Mouse (Mus musculus) liver, embryonic 15.5 days (tissue): ENCODE measurements around the gene Nodal. TPM values are rescaled to one million over a fixed set of nuclear protein-coding genes. Genes with fewer than 3 reads are reported as not detected.

Source experiments
- ATAC-seq: fragments of 200-750 bp; cut with Nextera tagmentation; 2 replicates; pipeline ENCODE4 v1.8.0; 2017; ENCODE audit warnings: moderate number of reproducible peaks, mild to moderate bottlenecking, moderate library complexity; ENCODE audit not compliant: insufficient read depth
- H3K27ac ChIP-seq: fragments of 300-500 bp; sonication (generic); replicated peaks from 2 replicates; pipeline ENCODE4 v1.5.1; 2015; ENCODE audit warnings: mild to moderate bottlenecking, inconsistent platforms
- H3K27me3 ChIP-seq: fragments of 300-500 bp; sonication (generic); 2 replicates; pipeline ENCODE4 v1.6.1; 2015; ENCODE audit warnings: mild to moderate bottlenecking, inconsistent platforms
- H3K36me3 ChIP-seq: fragments of 300-500 bp; sonication (generic); replicated peaks from 2 replicates; pipeline ENCODE4 v1.6.1; 2015; ENCODE audit warnings: moderate library complexity, mild to moderate bottlenecking, inconsistent platforms
- H3K4me1 ChIP-seq: fragments of 300-500 bp; sonication (generic); replicated peaks from 2 replicates; pipeline ENCODE4 v1.6.1; 2015; ENCODE audit warnings: inconsistent platforms
- H3K4me2 ChIP-seq: fragments of 300-500 bp; sonication (generic); 2 replicates; pipeline ENCODE4 v1.6.1; 2015; ENCODE audit warnings: moderate library complexity, mild to moderate bottlenecking, inconsistent platforms
- H3K4me3 ChIP-seq: fragments of 300-500 bp; sonication (generic); replicated peaks from 2 replicates; pipeline ENCODE4 v1.5.1; 2015; ENCODE audit warnings: mild to moderate bottlenecking, inconsistent platforms
- H3K9ac ChIP-seq: fragments of 300-500 bp; sonication (generic); 2 replicates; pipeline ENCODE4 v1.6.1; 2015; ENCODE audit warnings: moderate library complexity, mild to moderate bottlenecking, inconsistent platforms
- H3K9me3 ChIP-seq: fragments of 300-500 bp; sonication (generic); replicated peaks from 2 replicates; pipeline ENCODE4 v1.6.1; 2016; ENCODE audit warnings: inconsistent platforms
- WGBS: fragments of 180-500 bp; shearing (Covaris S2); methylation state at CpG from one replicate; pipeline ENCODE4 v1.1.7; 2015; ENCODE audit warnings: mixed read lengths; ENCODE audit not compliant: insufficient replicate concordance; 5-methylcytosine and 5-hydroxymethylcytosine counted together
- polyA plus RNA-seq: library from polyadenylated mRNA; unstranded; fragments of >200 nt; fragmentation: Nextera tagmentation; extraction: Ambion mirVana; gene quantifications from 2 replicates; pipeline ENCODE4 v1.2.1, GENCODE M21; 2015

The Nodal gene
- polyA plus RNA-seq, 1 experiment from 2014 or later = 0.56 TPM

DNA sequence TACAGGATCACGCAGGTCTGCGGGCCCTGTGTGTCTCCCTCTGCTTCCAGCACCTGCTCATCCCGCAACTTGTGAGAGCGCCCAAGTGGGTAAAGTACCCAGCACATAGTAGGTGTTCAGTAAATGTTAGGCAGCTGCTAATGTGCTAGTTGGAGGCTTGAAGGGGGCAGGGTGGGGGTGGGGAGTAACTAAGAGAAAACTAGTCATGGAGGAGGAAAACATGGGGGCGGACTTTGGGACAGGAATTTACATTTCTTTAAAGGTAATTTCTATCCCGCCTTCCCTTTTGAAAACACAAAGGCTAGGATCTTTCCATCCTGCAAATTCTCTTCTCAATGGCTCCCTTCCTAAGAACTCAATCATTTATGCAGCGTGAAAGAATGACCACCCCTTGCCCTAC is 1.2 kb upstream of the Nodal start:
- no peak for ATAC-seq
- Histone ChIP-seq H3K9ac (no peak overlapping the region), H3K4me3 (no peak overlapping the region), H3K27ac (no peak overlapping the region), H3K27me3 (peaks cover 57% of the 10 kb centered on the region), H3K36me3 (no peaks in the 10 kb centered on the region), H3K4me2 (no peak overlapping the region), H3K9me3 (no peaks in the 10 kb centered on the region), H3K4me1 (peaks cover 60% of the 10 kb centered on the region)
- 63% methylated on average over 7 of the region's 7 CpGs for WGBS

DNA sequence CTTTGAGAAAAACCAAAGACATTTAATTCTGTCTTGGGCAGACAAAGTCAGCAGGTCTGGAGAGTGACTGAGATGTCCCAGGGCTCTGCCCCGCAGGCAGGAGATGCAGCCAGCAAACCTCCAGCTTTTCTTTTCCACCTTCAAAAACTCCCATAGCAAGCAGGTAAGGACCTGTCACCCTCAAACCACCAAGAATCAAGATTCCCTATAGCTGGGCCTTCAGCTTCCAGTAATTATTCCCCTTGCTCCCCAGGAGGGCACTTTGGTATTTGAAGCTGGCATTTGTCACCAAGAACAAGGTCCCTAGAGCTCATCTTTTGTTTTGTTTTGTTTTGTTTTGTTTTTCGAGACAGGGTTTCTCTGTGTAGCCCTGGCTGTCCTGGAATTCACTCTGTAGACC is 726 bp upstream of the Nodal start:
- Histone ChIP-seq H3K4me3 (no peak overlapping the region), H3K9me3 (no peaks in the 10 kb centered on the region), H3K4me1 (peaks cover 57% of the 10 kb centered on the region), H3K27ac (no peak overlapping the region), H3K9ac (no peak overlapping the region), H3K36me3 (no peaks in the 10 kb centered on the region), H3K27me3 (peaks cover 57% of the 10 kb centered on the region), H3K4me2 (no peak overlapping the region)
- no peak for ATAC-seq
- 44% methylated on average over 2 of the region's 2 CpGs for WGBS

DNA sequence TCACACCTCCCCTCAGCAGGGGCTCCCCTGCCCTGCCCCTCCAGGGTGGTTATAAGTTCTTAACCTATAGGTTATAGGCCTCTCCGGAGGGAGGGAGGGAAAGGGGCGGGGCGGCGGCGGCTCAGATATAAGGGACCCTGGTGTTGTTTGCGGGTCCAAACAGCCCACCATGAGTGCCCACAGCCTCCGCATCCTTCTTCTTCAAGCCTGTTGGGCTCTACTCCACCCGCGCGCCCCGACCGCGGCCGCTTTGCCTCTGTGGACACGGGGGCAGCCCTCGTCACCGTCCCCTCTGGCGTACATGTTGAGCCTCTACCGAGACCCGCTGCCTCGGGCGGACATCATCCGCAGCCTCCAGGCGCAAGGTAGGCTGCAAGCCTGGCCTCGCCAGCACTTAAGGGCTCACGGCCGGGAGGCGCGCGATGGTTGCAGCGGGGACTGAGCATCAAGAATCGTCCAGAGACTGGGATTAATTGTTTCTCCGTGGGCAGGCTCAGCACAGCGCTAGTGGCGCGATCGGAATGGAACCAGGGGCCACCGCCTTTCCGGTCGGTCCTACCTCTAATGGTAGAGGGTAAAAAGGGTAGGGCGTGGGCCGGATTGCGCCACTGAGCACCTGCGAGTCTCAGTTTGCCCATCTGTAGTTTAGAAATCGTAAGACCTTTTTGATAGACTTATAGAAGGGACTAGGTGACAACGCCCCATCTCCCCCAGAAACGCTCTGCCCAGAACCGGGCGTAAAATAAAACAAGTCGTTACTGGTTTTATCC is 544 bp downstream of the Nodal start:
- 2% methylated on average over 50 of the region's 50 CpGs for WGBS
- H3K36me3 ChIP-seq = no peaks in the 10 kb centered on the region
- peak overlapping the region; percentile 52 for H3K4me3 ChIP-seq
- ATAC-seq = peak; percentile 11; the same call in 1 of the 2 replicates
- H3K27ac ChIP-seq = no peak overlapping the region
- no peak overlapping the region for H3K9ac ChIP-seq
- H3K4me1 ChIP-seq = peaks cover 53% of the 10 kb centered on the region
- no peaks in the 10 kb centered on the region for H3K9me3 ChIP-seq
- peaks cover 62% of the 10 kb centered on the region for H3K27me3 ChIP-seq
- H3K4me2 ChIP-seq = peak overlapping the region; percentile 72

DNA sequence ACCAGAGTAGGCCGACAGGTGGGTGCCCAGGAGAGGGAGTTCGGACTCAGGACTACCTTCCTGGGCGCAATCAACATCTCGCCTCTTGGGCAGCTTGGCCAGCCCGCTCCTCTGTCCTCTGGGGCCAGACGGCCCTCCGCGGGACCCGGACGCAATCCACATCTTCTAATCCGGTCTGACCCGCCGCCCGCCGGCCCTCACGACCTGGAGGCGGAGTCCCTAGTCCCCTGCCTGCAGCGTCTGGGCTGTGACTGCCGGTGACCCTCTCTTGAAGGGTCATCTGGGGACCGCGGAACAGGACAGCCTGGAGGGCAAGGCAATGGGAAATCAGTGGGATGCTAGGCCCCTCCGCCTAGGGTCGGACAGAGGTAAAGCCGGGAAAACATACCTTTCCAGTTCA is 1.4 kb downstream of the Nodal start:
- no peaks in the 10 kb centered on the region for H3K36me3 ChIP-seq
- H3K27ac ChIP-seq = no peak overlapping the region
- H3K4me1 ChIP-seq = peaks cover 46% of the 10 kb centered on the region
- H3K9ac ChIP-seq = no peak overlapping the region
- 9% methylated on average over 21 of the region's 24 CpGs for WGBS
- no peak for ATAC-seq
- peak overlapping the region; percentile 72 for H3K4me2 ChIP-seq
- H3K4me3 ChIP-seq = peak overlapping the region; percentile 52; the same call in 1 of the 2 replicates
- H3K9me3 ChIP-seq = no peaks in the 10 kb centered on the region
- peaks cover 63% of the 10 kb centered on the region for H3K27me3 ChIP-seq

DNA sequence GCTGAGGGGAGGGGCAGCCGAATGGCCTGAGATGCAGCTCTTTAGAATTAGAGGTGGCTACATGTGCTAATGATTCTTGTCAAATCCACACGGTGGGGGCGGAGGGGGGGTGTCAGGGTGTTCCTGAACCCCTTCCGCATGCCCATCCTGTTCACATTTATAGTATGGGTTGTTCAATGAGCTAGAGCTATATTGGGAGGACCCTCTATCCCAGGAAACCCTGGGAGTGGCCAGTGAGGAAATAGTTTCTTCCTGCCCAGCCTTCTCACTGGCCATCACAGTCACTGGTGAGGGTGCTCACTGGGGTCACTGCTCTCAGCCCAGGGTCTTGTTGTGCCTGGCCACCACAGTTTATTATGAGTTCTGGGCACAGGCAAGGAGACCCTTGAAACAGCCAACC is 2.2 kb downstream of the Nodal start:
- Histone ChIP-seq H3K4me1 (peaks cover 44% of the 10 kb centered on the region), H3K27me3 (peaks cover 63% of the 10 kb centered on the region), H3K9me3 (no peaks in the 10 kb centered on the region), H3K9ac (no peak overlapping the region), H3K36me3 (no peaks in the 10 kb centered on the region), H3K27ac (no peak overlapping the region), H3K4me3 (no peak overlapping the region), H3K4me2 (no peak overlapping the region)
- ATAC-seq = no peak
- 46% methylated on average over 4 of the region's 4 CpGs for WGBS

DNA sequence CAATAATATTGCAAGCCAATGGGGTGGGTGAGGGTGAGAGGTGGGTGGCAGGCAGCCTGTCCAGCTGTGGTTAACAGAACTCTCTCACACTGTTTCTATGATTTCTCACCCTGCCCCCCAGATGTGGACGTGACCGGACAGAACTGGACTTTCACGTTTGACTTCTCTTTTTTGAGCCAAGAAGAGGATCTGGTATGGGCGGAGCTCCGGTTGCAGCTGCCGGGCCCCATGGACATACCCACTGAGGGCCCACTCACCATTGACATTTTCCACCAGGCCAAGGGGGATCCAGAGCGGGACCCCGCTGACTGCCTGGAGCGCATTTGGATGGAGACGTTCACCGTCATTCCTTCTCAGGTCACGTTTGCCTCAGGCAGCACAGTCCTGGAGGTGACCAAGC is 5.1 kb downstream of the Nodal start:
- H3K27me3 ChIP-seq = peaks cover 42% of the 10 kb centered on the region
- ATAC-seq = no peak
- H3K4me2 ChIP-seq = no peak overlapping the region
- no peak overlapping the region for H3K27ac ChIP-seq
- no peaks in the 10 kb centered on the region for H3K9me3 ChIP-seq
- H3K4me1 ChIP-seq = peaks cover 39% of the 10 kb centered on the region
- no peak overlapping the region for H3K4me3 ChIP-seq
- 55% methylated on average over 12 of the region's 12 CpGs for WGBS
- H3K9ac ChIP-seq = no peak overlapping the region
- no peaks in the 10 kb centered on the region for H3K36me3 ChIP-seq

DNA sequence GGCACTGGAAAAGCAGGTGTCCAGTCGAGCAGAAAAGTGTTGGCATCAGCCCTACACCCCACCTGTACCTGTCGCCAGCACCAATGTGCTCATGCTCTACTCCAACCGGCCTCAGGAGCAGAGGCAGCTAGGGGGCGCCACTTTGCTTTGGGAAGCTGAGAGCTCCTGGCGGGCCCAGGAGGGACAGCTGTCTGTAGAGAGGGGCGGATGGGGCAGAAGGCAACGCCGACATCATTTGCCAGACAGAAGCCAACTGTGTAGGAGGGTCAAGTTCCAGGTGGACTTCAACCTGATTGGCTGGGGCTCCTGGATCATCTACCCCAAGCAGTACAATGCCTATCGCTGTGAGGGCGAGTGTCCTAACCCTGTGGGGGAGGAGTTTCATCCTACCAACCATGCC is 5.5 kb downstream of the Nodal start:
- Histone ChIP-seq H3K27ac (no peak overlapping the region), H3K9me3 (no peaks in the 10 kb centered on the region), H3K9ac (no peak overlapping the region), H3K4me3 (no peak overlapping the region), H3K4me1 (peaks cover 35% of the 10 kb centered on the region), H3K4me2 (no peak overlapping the region), H3K27me3 (peaks cover 37% of the 10 kb centered on the region), H3K36me3 (no peaks in the 10 kb centered on the region)
- 57% methylated on average over 10 of the region's 10 CpGs for WGBS
- 0 out of 2 replicates have a peak, but pooled peaks have one; percentile 8 for ATAC-seq

DNA sequence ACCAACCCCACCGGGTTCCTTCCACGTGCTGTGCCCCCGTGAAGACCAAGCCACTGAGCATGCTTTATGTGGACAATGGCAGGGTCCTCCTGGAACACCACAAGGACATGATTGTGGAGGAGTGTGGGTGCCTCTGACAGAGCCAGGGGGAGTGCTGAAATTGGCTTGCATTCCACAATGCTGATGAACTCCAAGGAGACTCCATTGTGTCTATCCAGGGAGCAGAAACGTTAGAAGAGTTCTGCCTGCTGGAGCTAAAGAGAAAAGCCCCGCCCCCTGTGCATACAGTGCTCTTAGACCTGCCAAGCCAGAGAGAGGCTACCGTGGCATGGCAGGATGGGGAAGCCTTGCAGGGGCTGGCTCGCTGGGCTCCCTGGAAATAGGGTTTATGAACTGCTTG is 6.7 kb downstream of the Nodal start:
- H3K9me3 ChIP-seq = no peaks in the 10 kb centered on the region
- no peak for ATAC-seq
- H3K4me1 ChIP-seq = peaks cover 32% of the 10 kb centered on the region
- 21% methylated on average over 7 of the region's 7 CpGs for WGBS
- no peak overlapping the region for H3K27ac ChIP-seq
- no peak overlapping the region for H3K4me2 ChIP-seq
- peaks cover 25% of the 10 kb centered on the region for H3K27me3 ChIP-seq
- H3K4me3 ChIP-seq = no peak overlapping the region
- no peak overlapping the region for H3K9ac ChIP-seq
- no peaks in the 10 kb centered on the region for H3K36me3 ChIP-seq

DNA sequence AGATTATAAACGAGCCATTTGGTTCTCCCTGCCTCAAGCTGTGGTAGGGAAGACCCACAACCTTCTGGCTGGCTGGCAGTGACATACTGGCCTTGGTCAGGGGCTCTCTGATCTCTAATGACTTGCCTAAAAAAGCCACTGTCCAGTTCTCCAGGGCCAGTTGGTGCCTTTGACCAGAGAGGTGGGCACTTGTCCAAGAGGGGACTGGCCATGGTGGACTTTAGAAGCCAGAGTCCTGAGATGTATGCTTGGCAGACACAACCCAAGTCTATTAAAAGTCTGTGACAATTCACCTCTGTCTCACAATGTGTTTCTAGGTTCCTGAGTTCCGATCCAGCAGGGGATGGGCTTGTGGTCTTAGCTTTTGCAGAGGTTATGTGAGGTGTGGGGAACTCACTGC is 7.3 kb downstream of the Nodal start:
- Histone ChIP-seq H3K4me2 (no peak overlapping the region), H3K9ac (no peak overlapping the region), H3K4me1 (peaks cover 32% of the 10 kb centered on the region), H3K4me3 (no peak overlapping the region), H3K27ac (0 out of 2 replicates have a peak overlapping the region, but pooled peaks have one; percentile 41), H3K27me3 (peaks cover 20% of the 10 kb centered on the region), H3K9me3 (no peaks in the 10 kb centered on the region), H3K36me3 (peaks cover 5% of the 10 kb centered on the region)
- 50% methylated on average over 2 of the region's 2 CpGs for WGBS
- no peak for ATAC-seq

DNA sequence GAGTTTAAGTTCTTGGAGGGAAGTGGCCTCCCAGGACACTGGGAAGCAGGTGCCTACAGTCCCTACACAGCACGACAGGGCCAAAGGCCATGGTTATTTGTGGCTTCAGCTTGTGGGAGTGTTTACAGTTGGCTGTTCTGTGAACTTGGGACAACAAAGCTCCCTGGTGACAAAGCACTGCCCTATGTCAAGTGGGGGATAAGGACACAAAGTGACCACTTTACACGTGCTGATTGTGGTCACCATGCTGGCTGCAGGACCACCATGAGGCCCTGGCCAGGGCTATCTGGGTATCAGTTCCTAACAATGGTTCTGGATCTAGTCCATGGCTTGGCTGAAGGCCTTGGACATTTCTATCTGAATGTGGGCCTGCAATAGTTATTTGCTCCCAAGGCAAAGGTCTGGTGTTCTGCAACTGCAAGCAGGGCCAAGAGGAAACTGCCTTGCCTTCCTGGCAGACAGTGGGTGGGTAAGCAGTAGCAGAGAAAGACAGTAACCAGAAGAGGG is 8.5 kb downstream of the Nodal start:
- H3K27ac ChIP-seq = peak overlapping the region; percentile 56

DNA sequence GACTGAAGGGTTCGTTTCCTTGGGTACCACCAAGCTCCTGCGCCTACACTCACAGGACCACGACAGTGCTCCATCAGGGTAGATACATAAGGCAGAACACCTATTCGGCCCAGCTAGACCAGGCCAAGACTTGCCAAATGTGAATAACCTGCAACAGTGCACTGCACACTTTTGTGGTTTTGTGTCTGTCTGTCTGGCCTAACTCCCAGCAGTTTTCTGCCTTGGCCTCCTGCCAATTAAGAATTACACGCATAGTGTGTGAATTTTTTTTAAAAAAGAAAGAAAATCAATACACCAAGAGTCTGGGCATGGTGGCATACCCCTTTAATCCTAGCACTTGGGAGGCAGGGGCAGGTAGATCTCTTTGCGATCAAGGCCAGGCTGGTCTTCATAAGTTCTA is 10.2 kb downstream of the Nodal start:
- H3K4me1 ChIP-seq = peaks cover 29% of the 10 kb centered on the region
- ATAC-seq = no peak
- H3K27ac ChIP-seq = no peak overlapping the region; the same call in 1 of the 2 replicates
- 79% methylated on average over 6 of the region's 6 CpGs for WGBS
- H3K4me3 ChIP-seq = no peak overlapping the region
- H3K9me3 ChIP-seq = no peaks in the 10 kb centered on the region
- H3K9ac ChIP-seq = no peak overlapping the region
- H3K36me3 ChIP-seq = peaks cover 30% of the 10 kb centered on the region
- 0 out of 2 replicates have a peak, but pooled peaks cover 5% of the 10 kb centered on the region for H3K27me3 ChIP-seq
- no peak overlapping the region for H3K4me2 ChIP-seq

More for the DNA sequence above, 8.5 kb downstream of the Nodal start:
- H3K9ac ChIP-seq = no peak overlapping the region
- peaks cover 32% of the 10 kb centered on the region for H3K4me1 ChIP-seq
- peaks cover 18% of the 10 kb centered on the region for H3K36me3 ChIP-seq
- H3K27me3 ChIP-seq = peaks cover 7% of the 10 kb centered on the region
- no peak overlapping the region for H3K4me3 ChIP-seq
- 42% methylated on average over 2 of the region's 2 CpGs for WGBS
- H3K4me2 ChIP-seq = no peak overlapping the region
- ATAC-seq = peak; percentile 68
- no peaks in the 10 kb centered on the region for H3K9me3 ChIP-seq
